ENCODE assay signal across 23 mouse cellular contexts in genomic region chr2:120597734-120598133, GRCm38 (mm10).
"Had no signal": no experiment of that assay in that cellular context is flagged by ENCODE, and none has a peak within 500 bp of the region (broad histone marks: within the 10 kb centered on the region; RNA-seq: fewer than 3 reads in every experiment).

No protein-coding gene starts in this region.

- DNase-seq: kidney, adult 18-20 months; kidney, adult 9 months; kidney, postnatal 14 days; kidney, postnatal 4 days; liver; lung, adult 18-20 months; lung, postnatal 10 days; lung, postnatal 36 days; right cerebral cortex, postnatal 25 days; spleen, adult 18-20 months; thymus, adult 18-20 months; thymus, postnatal 4 days had no signal

- H3K4me3 ChIP-seq: limb, embryonic 10.5 days; limb, embryonic 13.5 days; liver, embryonic 12.5 days; liver, embryonic 15.5 days; lung, embryonic 15.5 days; megakaryocyte, embryonic 14.5 days; midbrain, embryonic 10.5 days; midbrain, embryonic 13.5 days; myocyte; neural tube, embryonic 13.5 days; stomach, embryonic 15.5 days had no signal

- H3K9me3 ChIP-seq: limb, embryonic 10.5 days; limb, embryonic 13.5 days; liver, embryonic 12.5 days; liver, embryonic 15.5 days; lung, embryonic 15.5 days; megakaryocyte, embryonic 14.5 days; midbrain, embryonic 10.5 days; midbrain, embryonic 13.5 days; neural tube, embryonic 13.5 days; stomach, embryonic 15.5 days had no signal

- H3K27ac ChIP-seq: limb, embryonic 10.5 days; limb, embryonic 13.5 days; liver, embryonic 12.5 days; liver, embryonic 15.5 days; lung, embryonic 15.5 days; midbrain, embryonic 10.5 days; midbrain, embryonic 13.5 days; neural tube, embryonic 13.5 days; stomach, embryonic 15.5 days had no signal

- H3K27me3 ChIP-seq: limb, embryonic 13.5 days; liver, embryonic 12.5 days; liver, embryonic 15.5 days; lung, embryonic 15.5 days; megakaryocyte, embryonic 14.5 days; midbrain, embryonic 13.5 days; neural tube, embryonic 13.5 days; stomach, embryonic 15.5 days had no signal

- H3K4me1 ChIP-seq: limb, embryonic 10.5 days; limb, embryonic 13.5 days; liver, embryonic 12.5 days; liver, embryonic 15.5 days; lung, embryonic 15.5 days; midbrain, embryonic 10.5 days; midbrain, embryonic 13.5 days; neural tube, embryonic 13.5 days; stomach, embryonic 15.5 days had no signal
